Mouse (Mus musculus) lung, postnatal 4 days (tissue): ENCODE measurements at regions not wholly inside any gene's neighbourhood (a gene's known extent, or its start where the extent isn't known, plus 50 kb on each side); places are given as distances from the start of the nearest gene placed in this dataset.

Experiments used
- DNase-seq, 2 experiments: peaks; one replicate each; pipeline ENCODE4 v3.0.0; 2021

DNA sequence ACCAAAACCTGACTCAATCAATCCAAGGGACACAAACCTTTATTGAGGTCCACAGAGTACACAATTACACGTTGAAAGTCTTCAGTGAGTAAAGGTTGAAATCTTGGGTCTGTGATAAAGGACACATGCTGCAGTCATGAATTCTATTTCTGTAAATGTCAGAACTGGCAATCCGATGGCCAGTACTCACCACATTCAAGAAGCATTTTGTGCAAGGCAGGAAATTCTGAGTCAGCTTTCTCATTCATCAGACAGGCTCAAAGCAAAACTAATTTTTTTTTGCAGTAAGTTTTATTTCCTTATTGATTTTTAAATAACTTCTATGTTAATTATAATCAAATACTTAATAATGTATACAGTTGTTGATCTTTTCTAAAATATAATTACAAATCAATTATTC is 616.7 kb downstream of the Efnb2 start:
- no peak for DNase-seq

DNA sequence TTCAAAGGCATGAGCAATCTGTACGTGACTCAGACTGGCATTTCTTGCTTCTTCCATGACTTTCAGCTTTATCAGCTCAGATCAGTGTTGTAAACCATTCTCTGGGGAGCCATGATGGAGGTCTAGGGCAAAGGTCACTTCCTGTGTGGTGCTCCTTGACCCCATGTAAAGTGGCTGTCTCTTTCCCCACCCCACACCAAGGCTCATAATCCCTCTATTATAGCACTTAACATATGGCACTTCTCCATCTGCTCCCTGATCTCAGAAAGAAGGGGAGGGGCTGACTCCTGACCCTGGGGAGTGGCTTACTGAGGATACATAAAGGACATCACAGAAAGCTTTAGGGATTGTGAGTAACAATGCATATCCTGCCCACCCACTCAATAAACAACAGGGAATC is 623.1 kb downstream of the Efnb2 start:
- DNase-seq = no peak

DNA sequence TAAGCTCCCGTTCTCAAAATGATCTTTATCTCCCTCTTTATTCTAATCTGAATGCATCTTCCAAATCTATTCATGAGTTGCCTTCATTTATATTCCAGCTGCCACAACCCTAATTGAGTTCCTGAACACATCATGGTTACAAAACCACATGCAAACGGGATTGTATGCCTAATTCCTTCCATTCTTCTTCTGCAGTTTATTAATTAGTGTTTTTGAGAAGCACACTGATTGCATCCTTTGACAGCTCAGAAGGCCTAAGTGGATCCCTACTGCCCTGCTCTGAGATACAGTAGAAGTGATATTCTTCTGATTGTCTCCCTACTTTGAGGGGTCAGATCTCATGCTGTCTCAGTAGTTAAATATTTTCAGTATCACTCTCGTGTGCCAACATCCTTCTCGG is 649.9 kb downstream of the Efnb2 start:
- no peak for DNase-seq

DNA sequence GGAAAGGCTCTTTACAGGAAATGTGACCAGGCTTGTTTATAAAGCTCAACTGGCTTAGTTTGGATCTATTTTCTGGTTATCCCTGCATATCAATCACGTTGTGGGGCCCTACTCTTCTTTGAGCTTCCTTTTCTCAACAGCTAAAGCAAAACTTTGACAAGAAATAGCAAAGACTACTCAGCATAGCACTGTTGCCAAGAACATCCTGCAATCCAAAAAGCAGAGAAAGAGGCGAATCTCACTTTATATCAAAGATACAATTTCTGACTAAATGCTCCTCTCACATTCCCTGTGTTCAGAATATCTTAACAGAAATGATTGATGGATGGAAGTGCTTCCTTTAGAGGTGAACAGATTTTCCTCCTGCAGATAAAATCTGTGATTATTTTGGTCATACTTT is 666.1 kb downstream of the Efnb2 start:
- DNase-seq = no peak

DNA sequence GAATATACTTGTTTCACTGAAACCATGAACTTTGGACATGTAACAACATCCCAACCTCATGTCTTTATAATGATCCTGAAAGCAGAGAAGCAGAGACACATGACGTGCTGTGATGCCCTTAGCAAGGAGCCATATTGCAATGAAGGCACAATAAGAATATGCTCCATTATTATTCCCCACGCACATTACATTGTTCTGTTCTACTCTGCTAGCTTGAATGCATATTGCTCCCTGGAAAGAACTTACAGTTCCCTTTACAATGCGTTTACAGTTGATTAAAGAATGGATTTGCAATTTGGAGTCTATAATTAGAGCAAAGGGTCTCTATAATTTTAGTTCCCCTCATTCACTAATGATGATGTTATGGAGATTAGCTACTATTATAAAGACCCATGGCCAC is 672.2 kb downstream of the Efnb2 start:
- DNase-seq = no peak

DNA sequence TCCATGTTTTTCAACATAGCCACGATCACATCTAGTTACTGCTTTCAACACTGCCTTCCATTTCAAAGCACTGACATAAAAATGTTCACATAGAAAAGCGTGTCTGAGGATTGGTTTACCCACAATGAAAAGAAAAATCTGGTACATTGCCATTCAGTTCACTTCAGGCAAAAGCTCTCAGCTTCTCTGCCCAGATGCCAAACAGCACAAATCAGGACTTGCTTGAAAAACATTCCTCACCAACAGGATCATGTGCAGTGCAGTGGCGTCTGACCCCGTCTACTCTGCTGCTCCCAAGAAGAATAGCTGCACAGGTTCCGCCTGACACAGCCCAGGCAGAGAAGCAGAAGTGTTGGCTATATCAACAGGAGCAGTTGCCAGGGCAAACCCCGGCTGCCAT is 684.0 kb downstream of the Efnb2 start:
- no peak for DNase-seq

DNA sequence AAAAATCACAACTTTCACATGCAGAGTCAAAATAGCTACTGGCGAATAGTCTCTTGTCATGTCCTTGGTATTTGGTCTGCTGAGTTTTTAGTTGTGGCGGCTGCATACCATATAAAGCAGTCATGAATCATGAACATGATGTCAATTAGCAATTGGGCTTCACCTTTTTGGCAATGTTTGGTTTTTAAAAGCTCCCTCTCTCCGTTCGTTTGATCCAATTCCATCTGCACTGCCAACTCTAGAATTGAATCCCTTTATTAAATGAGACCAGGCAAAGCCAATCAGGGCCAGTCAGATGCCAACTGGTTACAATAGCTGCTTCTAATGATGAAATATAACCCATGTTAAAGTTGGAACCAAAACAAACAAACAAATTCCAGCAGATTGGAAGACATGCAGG is 687.3 kb downstream of the Efnb2 start:
- no peak for DNase-seq

DNA sequence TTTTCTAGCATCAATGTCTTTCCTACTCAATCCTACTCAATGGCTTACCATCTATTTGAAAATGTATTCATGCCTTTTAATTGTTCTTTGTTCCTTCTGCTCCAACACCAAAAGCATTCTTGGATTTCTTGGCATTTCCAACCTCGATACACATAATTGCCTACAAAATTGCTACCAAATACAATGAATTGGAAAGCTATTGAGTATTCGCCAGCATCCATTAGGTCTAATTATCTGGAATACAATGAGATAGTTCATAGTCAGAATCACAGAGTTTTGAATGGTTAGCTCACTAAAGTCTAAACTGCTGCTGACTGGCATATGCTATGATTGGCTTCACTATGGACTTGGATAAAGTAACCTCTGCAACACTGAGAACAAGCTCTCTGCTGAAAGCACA is 696.8 kb downstream of the Efnb2 start:
- DNase-seq = no peak

DNA sequence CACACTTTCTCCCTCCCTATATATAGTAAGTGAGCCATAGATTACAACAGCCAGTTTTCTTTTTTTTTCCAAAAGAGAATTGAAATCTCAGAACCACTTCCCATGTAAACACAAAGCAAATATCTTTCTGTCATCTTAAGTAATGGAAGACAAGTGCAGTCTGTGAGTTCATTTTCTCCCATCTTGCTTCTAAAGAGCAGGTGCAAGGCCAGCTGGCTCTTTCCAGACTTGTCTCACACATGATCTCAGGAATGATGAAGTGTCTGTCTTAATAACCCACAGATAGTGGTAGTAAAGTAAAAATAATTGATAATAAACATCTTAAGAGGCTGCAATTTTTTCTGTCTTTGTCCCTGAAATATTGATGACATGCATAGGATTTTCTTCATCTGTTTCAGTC is 704.3 kb downstream of the Efnb2 start:
- DNase-seq = no peak

DNA sequence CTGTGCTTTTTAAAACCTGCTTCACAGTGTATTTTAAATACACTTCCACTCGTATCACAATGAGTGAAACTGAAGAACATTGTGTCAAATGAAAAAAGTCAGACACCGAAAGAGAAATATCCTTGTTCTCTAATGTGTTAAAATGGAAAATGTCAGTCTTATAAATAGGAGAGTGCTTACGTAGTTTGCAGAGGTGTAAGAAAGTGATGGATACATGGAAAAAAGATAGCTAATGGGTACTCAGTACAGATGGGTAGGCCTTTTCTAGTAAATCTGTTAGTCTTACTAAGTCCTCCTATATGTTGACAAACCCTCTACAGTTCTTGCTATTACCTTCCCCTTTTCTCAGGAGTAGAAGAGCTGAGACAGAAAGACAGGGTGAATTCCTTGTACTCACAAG is 706.2 kb downstream of the Efnb2 start:
- DNase-seq = no peak

DNA sequence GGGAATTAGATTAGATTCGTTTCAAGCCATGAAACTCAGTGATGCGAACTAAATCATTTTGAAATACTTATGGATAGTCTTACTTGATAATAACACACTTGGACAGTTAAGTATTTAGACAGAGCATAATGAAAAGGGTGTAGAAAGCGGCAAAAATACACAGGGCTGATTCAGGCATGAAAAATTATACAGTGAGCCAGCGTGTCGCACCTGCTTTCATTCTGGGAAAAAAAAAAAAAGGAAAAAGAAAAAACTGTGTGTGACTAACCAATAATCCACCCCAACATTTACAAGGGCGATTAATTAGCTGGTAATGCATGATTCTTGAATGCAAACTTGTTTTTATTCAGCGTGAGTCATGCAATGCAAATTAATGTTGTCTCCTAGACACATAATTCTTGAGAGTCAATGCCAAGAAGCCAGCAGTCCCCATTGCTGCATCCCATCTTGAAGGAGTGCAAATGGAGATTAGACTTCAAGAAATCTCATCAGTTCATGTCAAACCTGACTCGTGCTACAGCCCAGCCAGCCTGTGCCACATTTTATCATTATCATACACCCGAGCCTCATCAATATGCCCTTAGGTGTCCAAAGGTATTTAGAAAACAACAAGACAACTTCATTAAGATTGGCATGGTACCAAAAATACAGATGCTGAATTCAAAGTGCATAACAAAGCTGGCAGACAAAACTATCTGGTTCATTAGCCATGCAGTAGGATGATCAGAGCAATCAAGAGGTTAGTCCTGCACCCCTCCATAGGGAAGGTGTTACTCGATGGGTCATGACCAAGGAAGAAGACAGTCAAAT is 714.9 kb downstream of the Efnb2 start:
- no peak for DNase-seq

DNA sequence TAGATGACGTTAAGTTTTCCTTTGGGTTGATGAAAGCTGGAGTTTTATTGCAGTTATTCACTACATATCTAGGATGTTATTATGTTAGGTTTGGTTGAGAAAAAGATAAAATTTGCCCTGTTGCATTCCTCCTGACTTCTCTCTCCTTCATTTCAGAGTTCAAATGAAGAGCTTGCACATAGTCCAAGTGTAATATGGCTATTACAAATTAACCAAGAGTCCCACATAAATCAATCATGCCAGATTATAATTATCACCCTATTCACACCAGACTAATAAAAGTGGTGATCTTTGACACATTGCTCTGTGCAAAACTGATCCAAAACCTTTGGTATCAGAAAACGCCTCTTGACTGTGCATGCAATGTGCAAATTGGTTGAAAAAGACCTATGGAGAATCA is 724.4 kb downstream of the Efnb2 start:
- no peak for DNase-seq

DNA sequence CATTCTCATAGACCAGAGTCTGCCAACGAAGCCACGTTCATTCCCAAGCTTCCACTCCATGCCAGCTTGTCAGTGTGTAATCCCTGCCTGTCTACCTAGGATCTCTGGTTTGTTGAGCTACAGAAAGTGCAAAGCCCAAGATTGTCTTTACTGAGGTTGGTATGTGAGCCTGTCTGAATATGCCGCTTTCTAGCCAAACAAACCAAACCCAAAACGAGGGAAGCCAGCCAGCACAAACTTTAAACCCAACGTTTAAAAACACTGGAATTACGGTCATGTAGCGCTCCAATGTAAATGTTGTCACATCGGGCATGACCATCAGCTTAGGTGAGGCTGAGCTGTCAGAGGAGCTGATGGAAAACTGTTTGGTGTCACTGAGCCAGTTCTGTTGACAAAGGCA is 741.6 kb downstream of the Efnb2 start:
- DNase-seq = no peak

DNA sequence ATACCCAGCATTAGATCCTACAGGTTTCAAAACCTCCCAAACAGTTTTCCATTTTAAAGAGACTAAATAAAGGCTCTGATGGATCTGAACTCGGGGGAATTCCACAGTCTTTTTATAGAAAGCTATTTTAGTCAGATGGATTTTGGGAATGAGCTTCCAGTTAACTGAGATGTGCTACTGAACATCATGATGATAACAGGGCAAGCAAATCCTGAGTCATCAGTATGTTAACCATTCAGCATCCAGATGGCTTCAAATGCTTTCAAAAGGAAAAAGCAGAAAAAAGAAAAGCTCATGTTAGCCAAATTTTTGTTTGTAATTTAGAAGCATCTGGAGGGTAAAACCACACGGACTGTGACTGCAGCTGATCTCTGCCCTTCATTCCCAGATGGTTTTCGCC is 766.7 kb downstream of the Efnb2 start:
- no peak for DNase-seq

DNA sequence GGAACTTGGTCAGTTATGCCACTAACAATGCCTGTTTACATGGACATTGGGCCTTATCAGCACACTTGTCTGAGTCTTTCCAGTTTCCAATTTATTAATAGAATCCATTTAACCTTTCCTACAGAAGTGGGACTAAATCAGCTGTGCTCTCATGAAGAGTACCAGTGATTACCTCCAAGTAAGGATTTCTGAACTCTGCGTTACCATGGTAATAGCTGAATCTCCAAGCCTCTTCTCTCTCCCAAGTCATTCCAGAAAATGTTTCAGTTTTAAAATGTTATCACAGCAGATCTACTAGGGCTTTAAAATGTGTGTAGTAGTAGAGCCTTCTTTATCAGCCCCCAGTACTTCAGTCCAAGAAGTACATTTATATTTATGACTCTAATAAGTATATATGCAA is 807.9 kb downstream of the Efnb2 start:
- no peak for DNase-seq

DNA sequence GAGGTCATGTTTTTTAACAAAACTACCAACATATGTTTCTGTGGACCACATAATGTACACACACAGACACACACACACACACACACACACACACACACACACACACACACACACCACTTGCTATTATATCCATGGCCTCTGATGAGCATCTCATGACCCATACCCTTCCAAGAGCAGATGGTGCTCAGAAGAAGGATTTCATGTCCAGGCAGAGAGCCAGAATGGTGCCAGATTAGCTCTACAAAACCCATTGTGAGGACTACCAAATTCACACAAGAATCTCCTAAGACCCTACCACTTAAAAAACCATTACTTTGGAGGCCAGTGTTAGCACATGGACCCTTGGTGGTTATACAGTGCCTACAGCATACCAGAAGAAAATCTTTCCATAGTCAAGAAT is 810.5 kb downstream of the Efnb2 start:
- DNase-seq = no peak

DNA sequence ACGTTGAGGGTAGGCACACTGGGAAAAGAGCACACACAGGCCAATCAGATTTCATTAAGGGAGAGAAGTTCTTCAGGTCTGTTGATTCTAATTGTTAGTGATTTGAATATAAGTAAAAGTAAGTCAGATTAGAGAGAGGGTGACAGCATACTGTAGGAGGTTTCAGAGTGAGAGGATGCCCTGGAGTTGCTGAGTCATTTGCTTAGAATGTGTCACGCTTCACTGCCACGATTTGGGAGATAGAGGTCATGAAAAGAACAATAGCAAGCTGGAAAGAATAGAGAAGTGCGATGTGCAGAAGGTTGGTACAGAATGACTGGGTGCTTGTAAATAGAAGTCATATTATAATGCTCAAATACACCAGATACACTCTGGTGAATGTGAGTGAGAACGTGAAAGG is 829.1 kb downstream of the Efnb2 start:
- no peak for DNase-seq

DNA sequence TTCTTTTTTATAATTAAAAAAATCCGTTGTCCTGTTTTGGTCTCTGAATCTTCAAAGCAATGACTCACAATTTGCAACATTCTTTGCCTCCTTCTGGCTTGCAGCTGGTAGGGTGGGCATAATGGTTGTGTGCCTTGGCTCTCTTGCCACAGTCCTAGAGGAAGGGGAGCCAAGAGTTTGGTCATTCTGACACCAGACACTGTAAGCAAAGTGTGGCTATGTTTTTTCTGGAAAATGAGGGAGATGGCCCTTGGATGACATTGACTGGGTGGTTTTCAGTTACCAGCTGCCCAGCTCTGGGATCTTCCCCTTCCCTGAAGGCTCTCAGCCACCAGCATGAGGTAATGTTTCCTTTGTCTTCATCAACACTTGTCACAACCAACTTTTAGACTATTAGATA is 833.2 kb downstream of the Efnb2 start:
- peak in 1 of 2 experiments; percentile 13 for DNase-seq

DNA sequence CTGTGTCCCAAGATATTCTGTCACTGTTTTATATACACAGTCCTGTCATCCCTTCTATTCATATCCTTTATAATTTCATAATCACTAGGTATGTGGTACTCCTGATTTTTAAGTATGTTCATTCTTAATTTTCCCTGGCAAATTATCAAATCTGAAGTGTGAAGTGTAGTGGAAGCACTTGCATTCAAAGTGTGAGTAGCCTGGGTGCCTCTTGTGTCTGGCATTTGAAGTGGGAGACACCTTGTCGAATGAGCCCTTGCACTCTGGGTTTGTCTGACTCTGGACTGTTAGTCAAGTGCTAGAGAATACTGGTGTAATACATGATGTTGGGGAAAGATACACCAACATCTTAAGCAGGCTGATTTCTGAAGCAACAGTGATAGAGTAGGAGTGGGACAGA is 852.6 kb downstream of the Efnb2 start:
- peak in 1 of 2 experiments; percentile 15 for DNase-seq

DNA sequence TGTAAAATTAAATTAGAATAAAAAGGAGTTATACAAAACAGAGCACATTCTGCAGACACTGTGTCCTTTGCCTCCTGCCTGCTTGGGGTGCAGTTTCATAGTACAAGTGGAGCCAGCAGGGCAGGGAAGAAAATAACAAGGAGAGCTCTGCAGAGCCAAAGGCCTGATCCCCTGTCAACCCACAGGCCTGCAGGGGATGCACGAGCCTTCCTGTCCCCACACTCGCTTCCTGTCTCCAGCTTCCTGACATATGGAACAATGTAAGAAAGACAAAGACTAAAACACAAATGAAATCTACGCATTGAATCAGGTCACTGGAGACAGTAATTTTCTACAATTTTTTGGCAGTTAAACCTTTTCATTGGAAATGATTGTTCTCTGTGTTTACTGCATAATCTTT is 861.8 kb downstream of the Efnb2 start:
- peak; percentile 4 to 31 for DNase-seq

DNA sequence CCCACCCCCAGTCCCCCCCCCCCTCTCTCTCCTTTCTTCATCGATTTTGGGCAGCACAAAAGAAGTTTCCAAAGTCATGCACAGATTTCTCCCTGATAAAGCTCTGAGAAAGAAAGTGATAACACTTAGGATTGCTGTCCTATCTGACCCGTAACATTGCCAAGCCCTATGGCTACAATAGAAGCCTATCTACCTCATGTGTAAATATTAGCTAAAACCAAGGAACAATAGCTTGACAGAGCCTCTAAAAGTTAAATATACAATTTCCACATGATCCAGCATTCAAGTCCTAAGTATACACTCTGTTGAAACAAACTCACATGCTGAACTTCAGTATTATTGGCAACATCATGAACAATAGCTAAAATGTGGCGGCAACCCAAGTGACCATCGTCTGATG is 864.9 kb downstream of the Efnb2 start:
- no peak for DNase-seq

DNA sequence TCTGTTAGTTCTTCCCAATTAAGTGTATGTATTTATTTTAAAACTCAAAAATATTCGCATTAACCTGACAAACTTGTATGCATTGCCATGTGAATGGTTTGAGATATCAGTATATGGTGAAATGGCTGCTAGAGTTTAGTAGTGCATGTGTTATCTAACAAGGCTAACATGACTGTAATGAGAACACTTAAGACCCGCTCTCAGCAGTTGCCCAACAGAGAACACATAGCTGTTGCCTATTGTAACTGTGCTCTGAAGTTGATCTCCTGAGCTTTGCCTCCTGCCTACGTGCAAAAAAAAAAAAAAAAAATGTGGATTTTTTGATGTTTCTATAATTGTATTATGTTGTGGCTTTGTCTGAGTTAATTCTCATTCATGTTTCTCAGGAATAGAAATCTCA is 897.2 kb downstream of the Efnb2 start:
- DNase-seq = no peak

DNA sequence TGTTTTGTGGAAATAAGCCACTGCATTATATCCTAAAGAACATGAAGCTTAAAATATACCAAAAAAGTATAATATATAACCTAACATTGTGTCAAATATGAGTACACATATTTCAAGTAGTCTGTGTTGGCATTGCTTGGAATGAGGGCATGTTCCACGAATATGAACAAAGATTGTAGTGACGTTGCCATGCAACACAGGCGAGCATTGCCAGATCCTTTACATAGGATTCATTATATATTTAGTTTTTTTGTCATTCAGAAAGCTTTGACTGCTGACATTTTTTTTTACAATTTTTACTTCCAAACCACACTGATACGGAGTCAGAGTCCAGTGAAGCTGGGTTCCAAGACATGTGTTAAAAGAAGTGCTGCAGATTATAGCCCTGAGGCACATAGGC is 900.1 kb downstream of the Efnb2 start:
- no peak for DNase-seq

DNA sequence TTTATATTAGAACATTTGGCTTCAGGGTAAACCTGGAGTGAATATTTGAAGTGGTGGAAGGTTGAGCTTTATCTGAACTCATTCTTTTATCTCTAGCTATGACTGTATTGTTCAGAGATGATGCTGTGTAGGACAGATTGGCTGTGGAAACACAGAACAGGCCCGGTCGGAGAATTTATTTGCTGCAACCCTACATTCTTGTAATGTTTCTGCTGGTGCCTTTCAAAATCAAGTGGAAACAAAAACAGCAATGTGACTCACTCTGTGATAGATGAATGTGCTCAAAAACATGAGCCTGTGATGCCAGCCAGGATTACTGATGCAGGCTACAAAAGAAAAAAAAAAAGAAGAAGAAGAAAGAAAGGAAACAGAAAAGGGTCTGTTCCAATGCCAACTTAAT is 928.3 kb downstream of the Efnb2 start:
- DNase-seq = no peak

DNA sequence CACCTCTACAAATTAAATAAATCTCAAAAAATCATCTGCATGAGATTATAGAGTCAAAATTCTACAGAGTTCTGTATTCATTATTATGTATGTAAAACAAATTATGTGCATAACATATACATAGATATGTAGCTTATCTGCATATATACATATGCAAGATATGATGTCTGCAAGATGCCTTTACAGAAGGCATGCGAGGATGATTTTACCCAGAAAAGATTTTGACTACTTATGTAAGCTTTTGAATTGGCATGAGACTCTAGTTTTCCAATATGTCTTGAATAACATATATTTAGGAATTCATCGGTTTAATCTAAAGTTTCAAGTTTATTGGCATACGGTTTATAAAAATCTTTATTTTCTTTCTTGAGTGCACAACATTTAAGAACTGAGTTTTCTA is 939.2 kb downstream of the Efnb2 start:
- no peak for DNase-seq
